Mouse (Mus musculus): ENCODE data around the gene Epn2.

GRCm38 (mm10) chr11:61612116-61612635, 32.7 kb upstream of the Epn2 start:
- no peak for TF ChIP-seq POLR2A (IDR thresholded peaks at IDR 0.05; ENCODE audit: control insufficient read depth, extremely low read depth, insufficient read depth, low read length, poor library complexity)
- no peak for TF ChIP-seq CTCF (IDR thresholded peaks at IDR 0.05; ENCODE audit: borderline replicate concordance, control insufficient read depth, extremely low read depth, insufficient read depth, low read length, poor library complexity)
